Mouse (Mus musculus) cerebellum, postnatal 36 days (tissue): ENCODE data around the gene Pik3r1.

ENCODE experiments used
- DNase-seq, 2 experiments: peaks; one replicate each; pipeline ENCODE4 v3.0.0; 2021 to 2022; ENCODE audit warnings: mixed read lengths in 2 of 2

Pik3r1 gene

DNA sequence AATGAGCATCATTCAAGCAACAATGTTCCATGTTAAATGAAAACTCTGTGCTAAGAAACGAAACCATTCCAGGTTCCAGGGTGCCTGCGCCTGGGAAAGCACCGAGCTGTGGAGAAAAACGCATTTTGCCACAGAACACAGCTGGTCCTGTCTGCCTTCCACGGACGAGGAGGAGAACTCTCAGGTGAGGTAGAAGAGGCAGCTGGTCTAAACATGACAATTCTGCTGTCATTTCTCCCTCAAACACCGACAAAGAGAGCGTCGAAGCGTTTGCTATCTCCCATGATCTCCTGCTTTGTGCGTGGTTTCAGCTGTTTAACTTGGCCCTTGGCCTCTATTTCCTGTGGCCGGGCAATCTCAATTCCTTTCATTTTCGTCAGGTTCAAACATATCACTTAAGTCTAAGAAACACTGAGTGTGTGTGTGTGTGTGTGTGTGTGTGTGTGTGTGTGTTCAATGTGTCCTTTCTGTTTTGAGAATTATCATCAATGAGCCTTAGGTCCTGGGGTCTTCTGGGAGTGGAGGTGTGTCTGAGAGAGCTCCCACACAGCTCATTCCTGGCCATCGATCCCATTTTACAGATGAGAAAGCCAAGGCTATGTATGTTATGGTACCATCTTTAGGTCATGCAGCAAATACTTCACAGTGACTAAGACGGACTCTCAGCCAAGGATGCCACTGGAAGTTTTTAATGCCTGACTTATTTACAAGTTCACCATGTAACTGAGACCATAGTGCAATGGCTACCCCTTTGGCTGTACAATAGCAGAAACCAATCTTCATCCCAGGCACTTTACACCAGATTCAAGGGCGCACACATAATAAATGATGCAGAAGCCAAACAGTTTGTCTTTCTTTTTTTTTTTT is 31.3 kb downstream of the Pik3r1 start:
- DNase-seq = no peak

DNA sequence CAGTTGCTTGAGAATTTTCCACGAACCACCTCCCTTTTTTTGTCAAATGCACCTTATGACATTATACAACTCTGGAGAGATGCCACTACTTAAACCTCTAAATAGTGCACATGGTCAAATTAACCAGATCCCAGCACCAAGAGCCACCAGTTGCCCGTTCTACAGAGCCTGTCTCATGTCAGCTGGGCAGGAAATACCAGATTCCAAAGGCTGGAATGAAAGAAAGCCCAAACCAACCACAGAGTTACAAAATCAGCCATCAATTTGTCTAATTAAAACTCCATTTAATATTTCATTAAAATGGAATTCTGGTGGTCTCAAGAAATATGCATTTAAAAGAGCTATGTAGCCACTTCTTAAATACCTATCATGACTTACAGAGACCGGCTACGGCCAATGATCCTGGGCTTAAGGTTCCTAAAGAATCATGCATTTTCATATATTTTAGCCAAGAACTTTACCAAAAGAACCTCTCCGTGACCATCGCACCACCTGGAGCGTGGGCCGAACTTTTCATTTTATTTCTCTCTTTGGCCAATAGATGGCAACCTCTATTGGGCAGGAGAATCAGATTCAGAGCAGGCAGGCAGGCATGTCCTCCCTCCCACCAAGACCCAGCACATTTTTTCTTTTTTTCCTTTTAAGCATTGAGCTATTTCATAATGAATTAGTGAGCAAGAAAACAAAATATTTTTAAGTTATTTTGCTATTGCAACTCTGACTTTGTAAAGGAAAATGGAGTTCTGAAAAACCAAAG is 32.5 kb downstream of the Pik3r1 start:
- no peak for DNase-seq

DNA sequence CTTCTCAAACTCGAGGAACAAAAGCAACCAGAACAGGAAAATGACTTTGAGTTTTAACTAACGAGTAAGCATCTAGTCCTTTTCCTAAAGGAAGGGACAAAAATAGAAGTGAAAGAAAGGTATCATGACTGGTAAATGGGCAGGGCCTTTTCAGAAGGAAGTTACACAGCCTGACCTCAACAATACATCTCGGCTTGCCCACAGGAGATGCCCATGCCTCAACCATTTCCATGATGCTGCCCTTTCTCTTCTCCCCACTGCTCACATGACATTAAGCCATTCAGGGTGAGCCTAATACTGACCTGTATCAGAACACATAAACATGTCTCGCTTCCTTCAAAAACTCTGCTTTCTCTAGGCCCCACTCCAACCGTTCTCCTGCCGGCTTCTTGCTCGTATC is 33.8 kb downstream of the Pik3r1 start:
- no peak for DNase-seq

DNA sequence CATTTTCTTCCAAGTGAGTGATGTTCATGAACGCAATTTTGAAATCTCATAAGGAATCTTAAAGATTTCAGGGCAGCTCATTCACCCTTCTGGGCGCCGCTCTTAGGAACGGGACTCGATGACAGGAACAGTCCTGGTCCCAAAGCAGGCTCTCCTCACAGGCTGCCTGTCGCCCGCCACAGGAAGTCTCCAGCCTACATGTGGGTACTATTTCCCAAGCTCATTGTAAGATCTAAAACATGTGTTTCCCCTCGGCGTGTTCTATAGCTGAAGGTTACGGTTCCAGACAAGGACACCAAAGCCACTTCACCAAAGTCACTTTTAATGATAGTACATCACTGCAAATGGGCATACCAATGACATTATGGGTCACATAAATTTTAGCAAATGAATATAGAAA is 35.3 kb downstream of the Pik3r1 start:
- no peak for DNase-seq

DNA sequence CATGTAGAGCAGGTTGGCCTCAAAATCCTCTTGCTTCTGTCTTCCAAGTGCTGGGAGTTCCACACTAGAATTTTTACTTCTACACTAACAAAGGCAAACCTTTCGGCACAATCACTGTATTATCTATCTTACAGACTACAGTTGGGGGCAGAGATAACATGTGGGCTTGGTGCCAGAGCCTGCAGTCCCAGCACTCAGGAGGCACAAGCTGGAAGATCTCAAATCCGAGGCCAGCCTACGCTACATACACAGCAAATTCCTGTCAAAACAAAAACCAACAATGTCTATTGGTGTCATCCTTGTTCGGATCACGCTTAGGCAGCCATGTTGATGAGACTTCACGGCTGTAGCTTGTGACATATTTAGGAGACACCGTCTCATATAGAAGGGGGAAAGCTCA is 36.2 kb downstream of the Pik3r1 start:
- DNase-seq = no peak

DNA sequence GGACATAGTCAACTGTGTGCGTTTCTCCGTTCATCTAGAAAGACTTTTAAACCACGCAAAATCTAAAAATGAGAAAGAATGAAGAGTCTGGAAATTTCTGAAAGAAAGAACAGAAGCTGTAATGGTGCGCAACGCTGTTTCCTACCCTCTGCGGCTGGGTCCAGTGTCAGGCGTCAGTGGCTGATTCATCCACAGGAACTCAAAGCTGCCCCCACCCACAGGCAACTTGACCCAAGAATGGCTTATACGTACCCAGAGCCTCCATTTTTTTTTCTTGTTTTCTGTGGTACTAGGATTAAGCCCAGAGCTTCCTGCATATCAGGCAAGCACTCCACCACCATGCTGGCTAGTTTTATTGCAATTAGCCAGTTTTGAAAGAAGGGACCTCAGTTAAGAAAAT is 37.7 kb downstream of the Pik3r1 start:
- no peak for DNase-seq

DNA sequence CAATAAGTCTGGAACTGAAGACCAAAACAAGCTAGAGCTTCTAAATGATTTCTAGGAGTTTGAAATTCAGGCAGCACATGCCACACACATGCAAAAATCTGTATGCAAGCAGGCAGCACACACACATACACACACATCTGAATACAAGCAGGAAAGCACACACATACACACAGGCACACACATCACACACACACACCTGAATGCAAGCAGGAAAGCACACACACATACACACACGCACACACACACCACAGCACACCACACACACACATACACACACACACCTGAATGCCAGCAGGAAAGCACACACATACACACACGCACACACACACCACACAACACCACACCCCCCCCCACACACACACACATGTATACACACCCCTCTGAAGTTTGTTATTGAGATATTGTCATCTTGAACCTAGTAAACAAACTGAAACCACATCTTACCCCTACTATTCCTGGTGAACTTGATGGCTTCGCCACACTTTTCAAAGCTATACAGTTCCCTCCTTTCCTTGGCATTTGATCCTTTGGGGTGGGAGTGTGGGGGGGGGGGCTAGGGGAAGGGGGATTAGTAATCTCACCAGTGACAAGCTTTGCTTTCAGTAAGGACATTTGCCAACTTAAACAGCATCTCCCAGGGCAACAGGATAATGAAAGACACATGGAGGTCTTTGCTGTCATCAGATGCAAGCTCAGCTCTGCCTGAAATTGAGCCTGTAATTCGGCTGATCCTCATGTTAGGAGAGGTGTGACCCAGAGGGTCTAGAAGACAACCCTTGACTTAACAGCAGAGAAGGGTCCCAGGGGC is 38.6 kb downstream of the Pik3r1 start:
- DNase-seq = no peak

DNA sequence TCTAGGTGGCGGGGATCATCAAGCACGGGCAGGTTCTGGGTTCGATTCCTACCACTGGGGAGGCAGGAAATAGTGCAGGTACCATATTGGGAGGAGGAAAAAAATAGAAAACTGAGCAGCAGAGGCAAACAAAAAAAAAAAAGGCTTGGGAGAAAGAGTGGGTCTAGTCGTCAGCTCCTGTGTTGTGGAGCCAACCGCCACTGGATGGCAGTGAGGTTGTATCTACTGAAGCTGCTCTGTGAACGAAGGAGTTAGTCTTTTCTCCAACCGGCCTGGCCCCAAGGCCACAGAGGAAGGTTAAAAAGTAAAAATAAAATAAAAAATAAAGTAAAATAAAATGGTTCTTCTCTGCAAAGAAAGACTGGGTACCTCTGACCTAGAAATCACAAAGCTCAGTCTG is 39.2 kb downstream of the Pik3r1 start:
- DNase-seq = peak in 1 of 2 experiments; percentile 16

DNA sequence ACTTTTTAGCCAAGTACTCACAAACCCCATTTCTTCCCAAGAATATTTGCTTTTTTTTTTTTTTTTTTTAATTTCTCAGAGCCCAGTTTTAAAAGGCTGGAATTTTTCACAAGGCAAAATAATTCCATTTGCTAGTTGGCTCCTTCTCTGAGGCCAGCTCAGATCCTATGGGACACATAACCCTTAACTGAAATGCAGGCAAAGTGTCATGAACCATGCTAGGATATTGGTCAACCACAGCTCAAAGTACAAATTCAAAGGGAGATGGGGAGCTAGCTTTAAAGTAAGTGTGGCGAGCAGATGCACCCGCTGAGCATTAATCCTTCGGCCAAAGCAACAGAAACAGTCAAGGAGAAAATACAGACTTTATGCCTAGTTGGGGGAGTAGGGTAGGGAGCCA is 39.7 kb downstream of the Pik3r1 start:
- DNase-seq = no peak

DNA sequence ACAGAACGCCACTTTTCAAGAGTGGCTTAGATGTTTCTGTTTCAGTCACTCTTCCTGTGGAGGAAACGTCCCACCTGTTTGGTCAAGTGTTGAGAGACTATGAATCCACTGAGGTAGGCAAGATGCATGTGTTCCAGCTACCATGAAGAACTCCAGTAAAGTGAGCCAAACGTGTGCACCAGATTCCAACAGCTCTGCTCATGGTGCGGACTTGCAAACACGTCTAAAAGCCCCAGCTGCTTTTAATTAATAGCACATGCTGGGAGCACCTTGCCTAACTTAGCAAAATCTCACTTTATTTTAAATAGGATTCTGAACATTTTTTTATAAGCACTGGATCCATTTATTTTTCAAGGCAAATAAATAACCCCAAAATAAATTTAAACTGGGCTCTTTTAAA is 40.2 kb downstream of the Pik3r1 start:
- DNase-seq = no peak

DNA sequence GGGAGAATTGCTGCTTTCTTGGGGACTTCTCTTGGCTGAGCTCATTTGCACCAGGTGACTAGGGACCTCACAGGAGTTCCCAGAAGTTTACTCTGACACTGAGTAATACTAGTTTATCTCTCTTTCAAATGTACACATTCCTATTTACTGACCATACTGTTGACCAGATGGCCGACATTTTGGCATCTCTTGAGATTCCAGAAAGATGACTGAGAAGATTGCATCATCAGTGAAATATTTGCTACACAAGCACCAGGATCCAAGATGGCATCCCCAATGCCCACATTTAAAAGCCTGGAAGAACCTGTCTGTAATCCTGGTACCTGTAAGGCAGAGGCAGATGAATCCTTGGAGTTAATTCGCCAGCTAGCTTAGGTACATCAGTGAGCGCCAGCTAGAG is 41.1 kb downstream of the Pik3r1 start:
- no peak for DNase-seq

DNA sequence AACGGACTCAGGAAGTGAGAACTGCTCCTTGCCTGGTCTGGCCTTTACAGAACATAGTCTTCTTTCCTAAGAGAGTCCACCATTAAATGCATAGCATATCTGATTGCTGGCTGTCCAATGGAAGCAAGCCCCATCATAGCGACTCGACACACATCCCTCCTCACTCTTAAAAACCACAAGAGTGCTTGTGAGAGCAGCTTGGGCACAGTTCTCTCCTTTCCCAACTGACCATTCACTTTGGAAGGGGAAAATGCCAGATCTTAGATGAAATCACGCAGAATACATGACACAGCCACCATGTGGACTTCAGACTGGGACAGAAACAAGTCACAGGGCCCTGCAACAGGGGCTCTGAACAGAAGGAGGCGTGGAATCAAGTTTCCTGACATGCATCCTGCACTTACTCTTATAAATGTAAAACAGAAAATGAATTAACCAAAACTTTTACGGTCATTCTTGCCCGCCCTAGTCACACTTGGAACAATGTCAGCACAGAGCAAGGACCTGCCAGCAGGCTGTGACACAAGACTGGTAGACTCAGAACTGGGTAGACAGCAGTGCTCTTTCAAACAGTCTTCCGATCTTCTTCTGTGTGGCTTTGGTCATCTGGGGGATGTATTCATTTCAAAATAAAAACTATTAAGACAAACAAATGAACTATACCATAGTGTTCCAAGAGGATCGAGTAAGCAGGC is 46.0 kb downstream of the Pik3r1 start:
- no peak for DNase-seq

DNA sequence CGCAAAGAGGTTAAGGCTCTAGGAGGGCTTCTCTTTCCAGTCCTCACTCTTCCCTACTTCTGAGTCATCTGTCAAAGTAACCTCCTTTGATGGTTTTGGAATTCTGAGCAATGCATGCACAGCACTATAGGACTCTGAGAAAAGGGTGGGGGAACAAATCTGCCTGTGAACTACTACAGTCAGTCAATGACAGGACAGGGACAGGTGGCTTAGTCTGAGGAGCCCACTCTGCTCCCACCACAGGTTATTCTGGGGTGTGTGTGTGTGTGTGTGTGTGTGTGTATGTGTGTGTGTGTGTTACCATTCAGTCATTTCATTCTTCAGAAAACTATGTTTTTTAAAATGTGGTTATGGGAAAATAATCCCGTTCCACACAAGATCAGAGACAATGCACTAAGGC is 46.9 kb downstream of the Pik3r1 start:
- DNase-seq = no peak

DNA sequence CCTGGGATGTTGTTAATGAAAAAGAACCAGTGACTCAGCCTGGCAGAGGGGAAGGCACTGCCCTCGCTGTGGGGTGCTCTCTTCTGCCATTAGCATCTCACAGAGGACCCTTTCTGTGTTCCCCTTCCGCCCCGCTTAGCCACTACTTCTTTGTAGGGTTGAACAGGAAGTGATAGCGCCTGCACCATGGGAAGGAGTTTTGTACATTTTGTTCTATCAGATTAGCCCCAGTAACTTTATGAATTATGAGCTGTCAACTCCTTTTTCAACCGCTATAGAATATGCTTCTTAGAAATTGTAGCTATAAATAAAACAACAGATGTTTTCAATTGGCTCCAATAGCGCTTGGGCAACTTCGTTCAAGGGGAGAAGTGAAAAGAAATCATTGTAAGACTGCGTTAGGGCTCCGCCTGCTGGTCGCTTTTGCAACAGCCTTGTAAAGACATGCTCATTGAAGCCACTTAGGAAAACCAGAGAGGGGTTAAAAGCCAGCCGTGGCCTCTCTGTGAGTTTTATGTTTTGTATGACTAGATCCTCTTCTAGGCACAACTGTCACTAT is 48.6 kb downstream of the Pik3r1 start:
- DNase-seq = peak; percentile 79 to 85

DNA sequence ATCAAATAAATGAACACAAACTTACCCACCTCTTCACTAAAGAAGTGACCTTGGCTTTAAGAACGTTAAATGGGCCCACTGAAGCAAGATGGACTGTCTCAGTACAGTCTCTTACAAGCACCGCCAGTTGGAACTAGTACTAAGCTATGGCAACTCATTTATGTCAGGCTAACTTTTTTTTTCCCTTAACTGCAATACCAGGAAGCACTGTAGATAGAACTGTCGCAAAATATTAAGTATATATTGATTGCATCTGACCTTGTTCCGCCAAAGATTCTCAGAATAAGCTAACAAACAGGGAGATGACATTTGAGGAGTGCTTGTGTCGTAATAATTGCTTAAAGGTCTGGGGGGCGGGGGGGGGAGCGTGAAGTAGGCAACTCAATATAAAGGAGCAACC is 49.3 kb downstream of the Pik3r1 start:
- no peak for DNase-seq

DNA sequence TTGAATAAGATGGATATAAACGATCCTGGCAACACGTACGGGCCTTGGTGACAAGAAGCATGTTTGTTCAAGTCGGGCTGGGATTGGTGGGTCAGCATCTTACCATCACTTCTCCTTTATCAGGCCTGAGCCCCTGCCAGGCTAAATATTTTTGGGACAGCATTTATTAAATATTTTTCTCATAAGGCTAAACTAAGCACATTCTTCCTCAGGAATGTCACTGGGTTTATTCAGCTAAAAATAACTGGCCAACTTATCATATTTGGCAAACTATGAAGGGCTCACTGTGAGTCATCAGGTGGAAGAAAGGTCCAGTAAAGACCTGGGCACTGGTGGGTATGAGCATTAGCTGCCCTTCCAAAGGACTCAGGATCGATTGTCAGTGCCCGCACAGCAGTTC is 50.2 kb downstream of the Pik3r1 start:
- DNase-seq = no peak

DNA sequence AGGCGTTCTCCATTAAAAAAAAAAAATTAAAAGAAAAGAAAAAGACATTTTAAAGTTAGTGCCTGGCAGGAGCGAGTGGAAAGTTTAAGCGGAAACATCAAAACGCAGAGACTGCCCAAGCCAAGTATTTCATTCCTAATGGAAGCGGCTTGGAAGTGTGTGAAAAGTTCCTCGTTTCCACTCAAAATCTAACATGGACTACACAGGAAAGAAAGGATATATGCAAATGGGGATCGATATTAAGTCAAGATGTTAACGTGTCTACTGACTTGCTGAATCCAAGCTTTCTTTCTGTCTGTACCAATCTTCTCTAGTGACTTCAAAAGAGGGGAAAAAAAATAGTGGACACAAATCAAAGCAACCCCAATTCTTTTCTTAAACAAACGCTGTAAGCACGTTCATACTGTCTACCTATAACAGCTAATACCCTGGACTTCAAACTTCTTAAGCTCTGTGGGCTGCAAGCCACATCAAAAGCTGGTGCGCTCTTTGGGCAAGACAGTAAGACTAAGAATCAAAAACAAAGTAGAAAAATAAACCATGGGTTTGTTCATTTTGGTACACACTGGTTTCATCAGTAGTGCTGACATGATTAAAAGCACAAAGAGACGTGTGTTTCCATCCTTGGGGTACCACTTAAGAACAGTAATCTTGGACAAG is 54.5 kb downstream of the Pik3r1 start:
- DNase-seq = no peak

DNA sequence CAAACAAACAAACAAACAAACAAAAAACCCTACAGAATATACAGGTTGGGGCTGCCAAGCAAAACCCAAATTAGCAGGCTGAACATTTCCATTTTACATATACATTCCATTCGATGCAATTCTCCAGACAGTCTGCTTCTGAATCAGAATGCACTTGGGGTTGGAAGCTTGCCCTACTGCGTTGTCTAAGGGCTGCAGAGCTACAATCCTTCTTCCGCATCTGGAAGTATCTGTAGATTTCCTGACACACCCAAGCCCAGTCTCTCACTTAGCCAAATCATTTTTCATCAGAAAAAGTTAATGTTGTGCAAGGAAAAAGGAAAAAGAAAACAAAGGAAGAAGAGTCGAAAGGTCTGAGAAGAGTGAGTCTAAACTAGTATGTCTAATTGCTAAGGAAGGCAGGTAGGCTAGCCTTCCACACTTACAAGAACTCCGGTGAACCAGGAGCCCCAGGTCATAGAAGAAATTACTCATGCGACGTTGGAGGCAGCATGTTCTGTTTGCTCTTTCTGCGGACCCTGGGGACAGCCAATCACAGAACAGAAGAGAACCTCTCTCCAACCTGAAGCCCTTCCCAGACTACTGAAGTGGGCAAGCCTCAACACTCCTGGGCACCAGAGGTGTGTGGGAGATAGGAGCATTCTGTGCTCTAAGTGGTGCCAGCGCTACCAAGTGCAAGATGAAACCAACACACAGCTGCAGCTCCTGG is 55.1 kb downstream of the Pik3r1 start:
- DNase-seq = no peak

DNA sequence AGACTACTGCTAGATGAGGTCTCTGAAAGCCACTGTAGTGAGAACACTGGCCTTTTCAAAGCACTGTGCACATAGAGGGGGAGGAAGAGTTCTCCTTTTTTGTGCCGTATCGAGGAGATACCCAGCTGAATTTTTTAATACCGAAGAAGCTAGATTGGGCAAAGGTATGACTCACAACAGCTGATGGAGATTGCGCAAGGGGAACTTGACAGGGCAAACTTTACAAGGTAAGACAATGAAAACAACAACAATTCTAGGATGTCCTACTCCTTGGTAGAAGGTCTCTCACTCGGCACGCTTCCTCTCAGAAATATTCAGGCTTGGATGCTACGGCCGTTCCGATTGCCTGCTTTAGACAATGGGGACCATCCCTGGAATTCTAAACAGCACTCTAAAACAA is 55.9 kb downstream of the Pik3r1 start:
- DNase-seq = no peak

DNA sequence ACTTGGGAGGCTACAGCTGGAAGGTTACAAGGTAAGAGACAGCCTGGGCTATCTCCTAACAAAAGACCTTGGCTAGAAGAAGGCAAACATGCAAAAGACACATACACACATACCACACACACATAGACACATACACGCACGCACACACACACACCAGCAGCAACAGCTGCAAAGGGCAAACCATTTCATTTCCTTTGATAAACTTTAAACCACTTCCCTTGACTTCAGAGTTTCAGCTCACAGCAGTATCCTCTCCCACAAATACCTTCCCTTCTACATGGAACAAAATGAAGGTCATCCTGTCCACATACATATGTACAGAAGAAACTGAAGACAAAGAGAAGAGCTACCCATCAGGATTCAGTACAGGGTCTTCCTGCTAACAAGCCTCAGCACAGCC is 56.7 kb downstream of the Pik3r1 start:
- no peak for DNase-seq

DNA sequence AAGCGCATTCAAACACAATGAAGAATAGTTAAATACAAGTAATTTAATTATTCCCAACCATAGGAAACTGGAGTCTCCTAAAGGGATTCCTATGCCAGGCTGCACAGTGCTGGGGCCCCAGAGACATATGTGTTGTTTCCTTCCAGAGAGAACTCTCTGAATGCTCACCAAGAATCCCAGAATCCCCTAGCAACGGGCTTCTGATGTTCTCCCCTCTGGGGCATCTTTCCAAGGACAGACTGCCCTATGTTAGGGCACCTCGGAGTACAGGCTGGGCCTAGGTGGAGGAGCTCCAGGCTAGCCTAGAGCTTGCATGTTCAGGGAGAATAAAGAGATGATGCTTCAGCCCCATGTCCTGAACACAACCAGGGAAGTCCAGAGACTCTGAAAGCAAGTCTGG is 58.2 kb downstream of the Pik3r1 start:
- DNase-seq = no peak
